ENCODE assay signal across 7 mouse cellular contexts in the genomic region with DNA sequence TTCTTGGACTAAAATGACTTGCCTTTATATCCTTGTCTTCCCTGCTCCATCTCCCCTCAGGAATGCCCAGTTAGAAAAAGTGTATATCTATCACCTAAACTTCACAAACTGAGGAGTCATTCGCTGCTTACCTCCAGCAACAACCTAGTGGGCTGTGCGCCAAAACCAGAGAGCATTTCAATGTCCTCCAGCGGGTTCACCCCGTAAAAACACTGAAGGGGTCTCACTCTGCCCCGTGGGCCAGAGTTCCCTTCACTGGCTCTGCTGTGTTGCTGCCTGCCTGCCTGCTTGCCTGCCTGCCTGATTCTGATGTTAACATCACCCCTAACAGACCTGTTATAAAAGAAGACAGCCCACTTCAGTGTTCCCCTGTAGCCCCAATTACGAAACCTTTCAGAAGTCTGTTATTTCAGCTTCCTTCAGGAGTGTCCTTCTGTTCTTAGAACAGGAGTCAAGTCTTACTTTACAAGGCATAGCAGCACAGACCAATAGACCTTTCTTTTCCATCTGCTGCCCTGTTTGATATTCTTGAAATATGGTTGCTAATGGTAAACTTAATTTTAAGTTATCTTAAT. TPM values are rescaled to one million over a fixed set of nuclear protein-coding genes. Genes with fewer than 3 reads are reported as not detected.
DNase-seq lines count a peak whose midpoint lies in the region; ATAC-seq lines count a peak whose summit lies in the region.

No protein-coding gene starts in this region.

- H3K36me3 ChIP-seq in hindbrain, embryonic 10.5 days, result peaks cover 20% of the 10 kb centered on the region
- peaks cover 15% of the 10 kb centered on the region for H3K36me3 ChIP-seq in limb, embryonic 12.5 days
- H3K36me3 ChIP-seq in midbrain, embryonic 14.5 days (ENCODE audit: control insufficient read depth, insufficient read depth, low read length), result peaks cover 11% of the 10 kb centered on the region

- H3K27me3 ChIP-seq in hindbrain, embryonic 10.5 days (ENCODE audit: insufficient read depth, poor library complexity, severe bottlenecking), result no peaks in the 10 kb centered on the region
- no peaks in the 10 kb centered on the region for H3K27me3 ChIP-seq in limb, embryonic 12.5 days
- no peaks in the 10 kb centered on the region for H3K27me3 ChIP-seq in midbrain, embryonic 14.5 days (ENCODE audit: control insufficient read depth, insufficient read depth, low read length)

- ATAC-seq in limb, embryonic 12.5 days (ENCODE audit: insufficient number of reproducible peaks, insufficient read depth, low FRiP score, low TSS enrichment, low read depth), result no peak
- no peak for ATAC-seq in midbrain, embryonic 14.5 days (ENCODE audit: low FRiP score, low TSS enrichment)

- H3K4me3 ChIP-seq in hindbrain, embryonic 10.5 days, result peak overlapping the region; percentile 80
- H3K4me3 ChIP-seq in limb, embryonic 12.5 days (replicated peaks), result peak overlapping the region; percentile 73
- peak overlapping the region; percentile 80 for H3K4me3 ChIP-seq in midbrain, embryonic 14.5 days (replicated peaks; ENCODE audit: low read depth, low read length)

- H3K9me3 ChIP-seq in hindbrain, embryonic 10.5 days, result no peaks in the 10 kb centered on the region
- H3K9me3 ChIP-seq in limb, embryonic 12.5 days, result no peaks in the 10 kb centered on the region
- no peaks in the 10 kb centered on the region for H3K9me3 ChIP-seq in midbrain, embryonic 14.5 days (ENCODE audit: control insufficient read depth, low read length)

- H3K27ac ChIP-seq in hindbrain, embryonic 10.5 days, result peak overlapping the region; percentile 94
- H3K27ac ChIP-seq in limb, embryonic 12.5 days, result 0 out of 2 replicates have a peak overlapping the region, but pooled peaks have one; percentile 13
- H3K27ac ChIP-seq in midbrain, embryonic 14.5 days (replicated peaks; ENCODE audit: low read depth, low read length), result no peak overlapping the region

- 84% methylated on average over 6 of the region's 6 CpGs for WGBS in hindbrain, embryonic 10.5 days
- WGBS in limb, embryonic 12.5 days, result 61% methylated on average over 6 of the region's 6 CpGs
- 79% methylated on average over 6 of the region's 6 CpGs for WGBS in midbrain, embryonic 14.5 days

- peak overlapping the region; percentile 79 for H3K4me2 ChIP-seq in limb, embryonic 12.5 days
- H3K4me2 ChIP-seq in midbrain, embryonic 14.5 days (ENCODE audit: low read length), result peak overlapping the region; percentile 87

- H3K4me1 ChIP-seq in hindbrain, embryonic 10.5 days (replicated peaks), result peaks cover 26% of the 10 kb centered on the region
- peaks cover 22% of the 10 kb centered on the region for H3K4me1 ChIP-seq in limb, embryonic 12.5 days (replicated peaks)
- H3K4me1 ChIP-seq in midbrain, embryonic 14.5 days (ENCODE audit: control insufficient read depth, insufficient read depth, low read length), result peaks cover 22% of the 10 kb centered on the region

- peak overlapping the region; percentile 85 for H3K9ac ChIP-seq in limb, embryonic 12.5 days (replicated peaks)
- H3K9ac ChIP-seq in midbrain, embryonic 14.5 days (replicated peaks; ENCODE audit: low read length), result peak overlapping the region; percentile 82

- DNase-seq in spleen, postnatal 10 days (ENCODE audit: low spot score in 2 of 2), result peak; percentile 16 to 43
- DNase-seq in spleen, adult 18-20 months, result no peak
- DNase-seq in cerebellum, adult 8-10 months, result peak; percentile 20
- no peak for DNase-seq in hindbrain, embryonic 10.5 days (ENCODE audit: low spot score)
- no peak for DNase-seq in midbrain, embryonic 14.5 days
- no peak for DNase-seq in layer of hippocampus, postnatal 14 days (ENCODE audit: low spot score in 2 of 2)

RNA-seq across cellular contexts. Expression of gene Orc3, which starts 1.1 kb away (rescaled TPM):
- polyA plus RNA-seq in hindbrain, embryonic 10.5 days (2016; fragmentation: Nextera tagmentation; extraction: Ambion mirVana), result 82.1 and 95.5 TPM in 2 replicates
- polyA plus RNA-seq in limb, embryonic 12.5 days (2016; fragmentation: Nextera tagmentation; extraction: Ambion mirVana), result 105 and 109 TPM in 2 replicates
- polyA plus RNA-seq in midbrain, embryonic 14.5 days (2014; fragmentation: Nextera tagmentation; extraction: Ambion mirVana), result 95.2 and 118 TPM in 2 replicates
- 10 to 100 TPM; 50.4 to 55.8 TPM for total RNA-seq in layer of hippocampus, postnatal 14 days (2021)

RNA-seq across cellular contexts. Expression of gene Rars2, which starts 1.1 kb away (rescaled TPM):
- polyA plus RNA-seq in hindbrain, embryonic 10.5 days (2016; fragmentation: Nextera tagmentation; extraction: Ambion mirVana), result 67.2 and 69.8 TPM in 2 replicates
- polyA plus RNA-seq in limb, embryonic 12.5 days (2016; fragmentation: Nextera tagmentation; extraction: Ambion mirVana), result 70.1 and 71.6 TPM in 2 replicates
- polyA plus RNA-seq in midbrain, embryonic 14.5 days (2014; fragmentation: Nextera tagmentation; extraction: Ambion mirVana), result 48.2 and 59.5 TPM in 2 replicates
- 10 to 100 TPM; 28.5 to 29.9 TPM for total RNA-seq in layer of hippocampus, postnatal 14 days (2021)

Comparison
In these comparisons a context has a peak if more than half of its experiments do, and no peak if none do; other contexts are left out.
1. DNase-seq: peak in spleen, postnatal 10 days (2 of 2) and cerebellum, adult 8-10 months (single experiment); none in spleen, adult 18-20 months (0 of 2), hindbrain, embryonic 10.5 days (single experiment), midbrain, embryonic 14.5 days (single experiment) and layer of hippocampus, postnatal 14 days (0 of 2).
2. Peak in every context shown above with its lines, with median percentiles within 50 percentile points of each other: H3K4me3 ChIP-seq.